Mouse (Mus musculus) neural tube, embryonic 15.5 days (tissue): ENCODE measurements around the gene Igll1. TPM values are rescaled to one million over a fixed set of nuclear protein-coding genes. Genes with fewer than 3 reads are reported as not detected.
A peak's percentile ranks its signal among the peaks of the same experiment; 100 is the strongest.

ENCODE experiments used
- ATAC-seq: fragments of 200-750 bp; cut with Nextera tagmentation; 2 replicates; pipeline ENCODE4 v1.8.0; 2017; ENCODE audit warnings: mild to moderate bottlenecking, moderate TSS enrichment, moderate library complexity; ENCODE audit not compliant: low FRiP score
- H3K27ac ChIP-seq: fragments of 300-500 bp; sonication (generic); replicated peaks from 2 replicates; pipeline ENCODE4 v1.5.1; 2015; ENCODE audit warnings: mild to moderate bottlenecking, inconsistent platforms
- H3K27me3 ChIP-seq: fragments of 300-500 bp; sonication (generic); replicated peaks from 2 replicates; pipeline ENCODE4 v1.6.1; 2015; ENCODE audit warnings: inconsistent platforms
- H3K36me3 ChIP-seq: fragments of 300-500 bp; sonication (generic); 2 replicates; pipeline ENCODE4 v1.6.1; 2015; ENCODE audit warnings: inconsistent platforms
- H3K4me1 ChIP-seq: fragments of 300-500 bp; sonication (generic); 2 replicates; pipeline ENCODE4 v1.6.1; 2015; ENCODE audit warnings: inconsistent platforms
- H3K4me2 ChIP-seq: fragments of 300-500 bp; sonication (generic); 2 replicates; pipeline ENCODE4 v1.6.1; 2015; ENCODE audit warnings: inconsistent platforms, mild to moderate bottlenecking, moderate library complexity
- H3K4me3 ChIP-seq: fragments of 300-500 bp; sonication (generic); replicated peaks from 2 replicates; pipeline ENCODE4 v1.5.1; 2015; ENCODE audit warnings: mild to moderate bottlenecking, inconsistent platforms
- H3K9ac ChIP-seq: fragments of 300-500 bp; sonication (generic); replicated peaks from 2 replicates; pipeline ENCODE4 v1.6.1; 2015; ENCODE audit warnings: mild to moderate bottlenecking, inconsistent platforms
- H3K9me3 ChIP-seq: fragments of 300-500 bp; sonication (generic); replicated peaks from 2 replicates; pipeline ENCODE4 v1.6.1; 2016; ENCODE audit warnings: inconsistent platforms
- WGBS: fragments of 180-500 bp; shearing (Covaris S2); methylation state at CpG from one replicate; pipeline ENCODE4 v1.1.7; 2015; ENCODE audit warnings: mixed read lengths; 5-methylcytosine and 5-hydroxymethylcytosine counted together
- polyA plus RNA-seq: library from polyadenylated mRNA; unstranded; fragments of >200 nt; fragmentation: Nextera tagmentation; extraction: Ambion mirVana; gene quantifications from 2 replicates; pipeline ENCODE4 v1.2.1, GENCODE M21; 2015

Gene Igll1
- polyA plus RNA-seq, 1 experiment from 2014 or later, result not detected

DNA sequence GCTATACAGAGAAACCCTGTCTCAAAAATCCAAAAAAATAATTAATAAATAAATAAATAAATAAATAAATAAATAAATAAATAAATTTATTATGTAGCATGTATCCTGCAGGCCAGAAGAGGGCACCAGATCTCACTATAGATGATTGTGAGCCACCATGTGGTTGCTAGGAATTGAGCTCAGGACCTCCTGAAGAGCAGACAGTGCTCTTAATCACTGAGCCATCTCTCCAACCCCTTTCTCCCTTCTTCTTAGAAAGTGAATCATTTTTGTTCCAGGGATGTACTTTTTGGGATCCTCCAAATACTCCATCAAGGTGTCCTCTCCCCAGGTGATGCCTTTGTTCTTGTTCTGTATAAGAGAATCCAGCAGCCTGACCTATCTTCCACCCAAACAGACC is 14.6 kb downstream of the Igll1 start:
- Histone ChIP-seq H3K9me3 (0 out of 2 replicates have a peak, but pooled peaks cover 2% of the 10 kb centered on the region), H3K4me2 (no peak overlapping the region), H3K9ac (no peak overlapping the region), H3K4me1 (no peaks in the 10 kb centered on the region), H3K27ac (no peak overlapping the region), H3K4me3 (no peak overlapping the region), H3K27me3 (no peaks in the 10 kb centered on the region), H3K36me3 (no peaks in the 10 kb centered on the region)
- no peak for ATAC-seq

DNA sequence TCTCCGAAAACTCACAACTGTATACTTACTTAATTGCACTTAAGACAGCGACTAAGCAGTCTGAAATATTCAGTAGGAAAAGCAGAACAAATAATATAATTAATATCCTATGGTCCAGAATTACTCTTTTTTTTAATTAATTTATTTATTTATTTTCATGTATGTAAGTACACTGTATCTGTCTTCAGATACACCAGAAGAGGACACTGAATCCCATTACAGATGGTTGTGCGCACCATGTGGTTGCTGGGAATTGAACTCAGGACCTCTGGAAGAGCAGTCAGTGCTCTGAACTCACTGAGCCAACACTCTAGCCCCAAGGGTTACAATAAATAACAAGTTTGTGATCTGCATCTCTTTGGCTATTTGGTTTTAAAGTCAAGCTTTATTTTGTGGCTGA is 34.1 kb downstream of the Igll1 start:
- H3K9me3 ChIP-seq, result no peaks in the 10 kb centered on the region
- no peaks in the 10 kb centered on the region for H3K36me3 ChIP-seq
- 0 out of 2 replicates have a peak, but pooled peaks cover 7% of the 10 kb centered on the region for H3K4me1 ChIP-seq
- H3K4me3 ChIP-seq, result peak overlapping the region; percentile 74
- no peak for ATAC-seq
- H3K27me3 ChIP-seq, result no peaks in the 10 kb centered on the region
- H3K27ac ChIP-seq, result no peak overlapping the region
- WGBS, result 88% methylated on average over 3 of the region's 3 CpGs
- H3K4me2 ChIP-seq, result peak overlapping the region; percentile 88
- H3K9ac ChIP-seq, result no peak overlapping the region

DNA sequence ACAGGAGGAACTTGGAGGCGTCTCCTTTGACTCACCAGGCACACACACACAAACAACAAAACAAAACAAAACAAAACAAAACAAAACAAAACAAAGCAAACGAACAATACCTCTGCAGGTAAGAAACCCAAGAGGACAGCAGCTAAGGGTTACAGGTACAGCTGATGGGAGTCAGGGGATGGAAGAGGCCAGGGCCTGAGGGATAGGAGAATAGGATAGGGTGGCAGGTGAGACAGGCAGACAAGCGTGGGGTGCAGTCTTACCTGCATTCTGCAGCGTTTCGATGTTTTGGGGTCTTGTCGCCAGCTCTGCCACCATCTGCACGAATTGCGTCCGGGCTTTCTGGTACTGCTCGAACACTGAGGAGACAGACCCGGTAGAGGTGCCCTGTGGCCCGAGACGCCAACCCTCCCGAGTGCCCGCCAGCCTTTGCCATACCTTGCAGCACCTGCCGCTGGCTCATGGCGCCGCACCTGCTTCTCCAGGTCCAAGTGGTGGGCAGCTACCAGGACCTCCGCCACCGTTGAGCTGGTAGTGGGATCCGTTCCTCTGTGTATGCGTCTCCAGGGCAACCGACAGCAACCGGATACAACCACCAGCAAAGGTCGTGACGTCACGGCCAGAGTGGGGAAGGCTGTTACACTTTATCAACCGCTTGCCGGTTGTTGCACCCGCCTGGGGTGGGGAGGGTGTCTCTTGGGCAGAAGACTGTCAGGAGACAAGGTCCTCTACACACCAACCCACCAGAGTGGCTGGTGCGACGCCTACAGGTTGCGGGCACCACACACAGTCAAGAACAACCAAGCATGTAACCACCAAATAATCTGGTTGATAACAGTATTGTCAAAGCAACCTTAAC is 34.8 kb downstream of the Igll1 start, which contains the start of gene Spag6l:
Gene Spag6l (minus strand): TSS at position 700 of the 859 bp plus-strand sequence.
- no peaks in the 10 kb centered on the region for H3K27me3 ChIP-seq
- H3K9me3 ChIP-seq, result no peaks in the 10 kb centered on the region
- no peaks in the 10 kb centered on the region for H3K36me3 ChIP-seq
- peak; percentile 96 for ATAC-seq
- 0 out of 2 replicates have a peak, but pooled peaks cover 7% of the 10 kb centered on the region for H3K4me1 ChIP-seq
- peak within 1 kb of the TSS; percentile 74 for H3K4me3 ChIP-seq
- H3K27ac ChIP-seq, result peak within 1 kb of the TSS; percentile 63; the same call in 1 of the 2 replicates
- WGBS, result 9% methylated on average over 33 of the region's 33 CpGs
- peak within 1 kb of the TSS; percentile 88 for H3K4me2 ChIP-seq
- H3K9ac ChIP-seq, result peak within 1 kb of the TSS; percentile 62

DNA sequence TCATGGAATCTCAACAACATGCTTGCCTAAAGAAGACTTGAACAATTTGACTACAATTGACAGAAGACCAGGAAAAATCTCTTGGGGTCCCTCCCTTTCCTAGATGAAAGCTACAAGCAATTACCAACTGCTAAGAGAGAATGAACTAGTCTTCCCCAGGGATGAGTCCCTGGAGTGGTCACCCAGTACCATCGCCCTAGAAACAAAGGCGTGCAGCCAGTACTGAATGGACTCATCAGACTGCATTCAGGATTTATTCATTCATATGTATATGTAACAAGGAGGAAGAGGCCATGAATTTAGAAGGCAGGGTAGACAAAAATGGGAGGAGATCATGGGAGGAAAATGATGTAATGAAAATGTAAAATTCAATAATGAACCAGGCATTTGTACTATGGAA is 37.6 kb downstream of the Igll1 start:
- H3K4me1 ChIP-seq, result 0 out of 2 replicates have a peak, but pooled peaks cover 7% of the 10 kb centered on the region
- no peak overlapping the region for H3K27ac ChIP-seq
- no peak overlapping the region for H3K4me3 ChIP-seq
- 88% methylated on average over 2 of the region's 2 CpGs for WGBS
- no peaks in the 10 kb centered on the region for H3K9me3 ChIP-seq
- no peak overlapping the region for H3K9ac ChIP-seq
- no peaks in the 10 kb centered on the region for H3K27me3 ChIP-seq
- no peak for ATAC-seq
- H3K36me3 ChIP-seq, result no peaks in the 10 kb centered on the region
- no peak overlapping the region for H3K4me2 ChIP-seq

DNA sequence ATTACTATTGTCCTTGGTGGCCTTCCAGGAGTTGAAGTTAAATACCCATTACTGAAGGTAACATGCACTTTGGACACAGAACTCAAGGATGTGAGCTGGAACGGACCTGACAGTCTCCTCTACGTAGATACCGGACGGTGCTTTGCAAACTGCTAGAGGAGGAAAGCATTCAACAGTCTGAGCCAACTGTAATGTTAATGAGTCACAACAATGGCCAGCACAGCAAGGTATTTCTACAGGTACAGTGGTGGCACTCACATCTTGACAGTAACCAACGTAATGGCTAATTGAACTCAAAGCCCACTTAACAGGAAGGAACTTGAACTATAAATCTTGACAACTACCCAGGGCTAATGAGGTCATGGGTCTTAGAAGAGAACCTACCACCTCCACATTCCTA is 38.3 kb downstream of the Igll1 start:
- WGBS, result 45% methylated on average over 5 of the region's 5 CpGs
- Histone ChIP-seq H3K9ac (no peak overlapping the region), H3K9me3 (no peaks in the 10 kb centered on the region), H3K27me3 (no peaks in the 10 kb centered on the region), H3K4me2 (no peak overlapping the region), H3K4me3 (no peak overlapping the region), H3K27ac (no peak overlapping the region), H3K4me1 (0 out of 2 replicates have a peak, but pooled peaks cover 7% of the 10 kb centered on the region), H3K36me3 (no peaks in the 10 kb centered on the region)
- ATAC-seq, result no peak

Other genes with a start within 250 kb of the Igll1 start
- gene Olfr19, start 187.6 kb downstream of the Igll1 start, polyA plus RNA-seq, result not detected in 2 replicates
- gene Spag6l, start 34.5 kb downstream of the Igll1 start, polyA plus RNA-seq, result 13.9 and 16.3 TPM in 2 replicates
- gene Top3b, start 6.8 kb upstream of the Igll1 start, polyA plus RNA-seq, result 69.8 and 70.6 TPM in 2 replicates
- gene Vpreb1, start 6.9 kb upstream of the Igll1 start, polyA plus RNA-seq, result 1.5 and 1.6 TPM in 2 replicates
- 25.6 and 27.8 TPM in 2 replicates for gene Ppm1f, start 32.5 kb upstream of the Igll1 start, polyA plus RNA-seq
- 184 and 188 TPM in 2 replicates for gene Mapk1, start 119.4 kb upstream of the Igll1 start, polyA plus RNA-seq
- 77.5 and 94.9 TPM in 2 replicates for gene Ypel1, start 205.7 kb upstream of the Igll1 start, polyA plus RNA-seq
- gene Ppil2, start 247.3 kb upstream of the Igll1 start, polyA plus RNA-seq, result 134 and 143 TPM in 2 replicates